Mouse (Mus musculus) heart, embryonic 12.5 days (tissue): Measurements from ENCODE around the gene Sis. TPM values are rescaled to one million over a fixed set of nuclear protein-coding genes. Genes with fewer than 3 reads are reported as not detected.

Experiments
- ATAC-seq: fragments of 200-750 bp; cut with Nextera tagmentation; 2 replicates; pipeline ENCODE4 v1.8.0; 2017; ENCODE audit warnings: moderate TSS enrichment, moderate library complexity; ENCODE audit not compliant: insufficient number of reproducible peaks, low FRiP score
- H3K27ac ChIP-seq: fragments of 300-500 bp; sonication (generic); 2 replicates; pipeline ENCODE4 v1.5.1; 2016; ENCODE audit warnings: mild to moderate bottlenecking, moderate library complexity; ENCODE audit not compliant: poor library complexity, severe bottlenecking
- H3K27me3 ChIP-seq: fragments of 300-500 bp; sonication (generic); replicated peaks from 2 replicates; pipeline ENCODE4 v1.6.1; 2016; ENCODE audit warnings: mild to moderate bottlenecking, moderate library complexity
- H3K36me3 ChIP-seq: fragments of 300-500 bp; sonication (generic); 2 replicates; pipeline ENCODE4 v1.6.1; 2016; ENCODE audit warnings: mild to moderate bottlenecking, moderate library complexity
- H3K4me1 ChIP-seq: fragments of 300-500 bp; sonication (generic); replicated peaks from 2 replicates; pipeline ENCODE4 v1.6.1; 2016; ENCODE audit warnings: mild to moderate bottlenecking
- H3K4me2 ChIP-seq: fragments of 300-500 bp; sonication (generic); 2 replicates; pipeline ENCODE4 v1.6.1; 2016; ENCODE audit warnings: mild to moderate bottlenecking, moderate library complexity
- H3K4me3 ChIP-seq: fragments of 300-500 bp; sonication (generic); 2 replicates; pipeline ENCODE4 v1.5.1; 2016; ENCODE audit warnings: mild to moderate bottlenecking
- H3K9ac ChIP-seq: fragments of 300-500 bp; sonication (generic); 2 replicates; pipeline ENCODE4 v1.6.1; 2016; ENCODE audit warnings: mild to moderate bottlenecking, moderate library complexity
- H3K9me3 ChIP-seq: fragments of 300-500 bp; sonication (generic); replicated peaks from 2 replicates; pipeline ENCODE4 v1.6.1; 2016; ENCODE audit warnings: mild to moderate bottlenecking, moderate library complexity
- WGBS: fragments of 180-500 bp; shearing (Covaris S2); methylation state at CpG from one replicate; pipeline ENCODE4 v1.1.7; 2016; 5-methylcytosine and 5-hydroxymethylcytosine counted together
- polyA plus RNA-seq: library from polyadenylated mRNA; unstranded; fragments of >200 nt; fragmentation: Nextera tagmentation; extraction: Ambion mirVana; gene quantifications from 2 replicates; pipeline ENCODE4 v1.2.1, GENCODE M21; 2016

Sis gene
- polyA plus RNA-seq, result not detected in 2 replicates

GRCm38 (mm10) chr3:72967675-72968074 lies at the start of gene Sis:
TSS of gene Sis (minus strand) at chr3:72967863.
- H3K9me3 ChIP-seq, result no peaks in the 10 kb centered on the region
- no peaks in the 10 kb centered on the region for H3K36me3 ChIP-seq
- no peak within 1 kb of the TSS for H3K9ac ChIP-seq
- H3K27me3 ChIP-seq, result no peaks in the 10 kb centered on the region
- H3K27ac ChIP-seq, result no peak within 1 kb of the TSS
- H3K4me2 ChIP-seq, result no peak within 1 kb of the TSS
- ATAC-seq, result no peak
- no peak within 1 kb of the TSS for H3K4me3 ChIP-seq
- no peaks in the 10 kb centered on the region for H3K4me1 ChIP-seq

- Histone ChIP-seq H3K27me3 (no peaks in the 10 kb centered on the region), H3K4me2 (no peak overlapping the region), H3K4me3 (no peak overlapping the region), H3K4me1 (no peaks in the 10 kb centered on the region), H3K9me3 (no peaks in the 10 kb centered on the region), H3K27ac (no peak overlapping the region), H3K36me3 (no peaks in the 10 kb centered on the region), H3K9ac (no peak overlapping the region)
- 15% methylated on average over 6 of the region's 6 CpGs for WGBS
- no peak for ATAC-seq
Measured at GRCm38 (mm10) chr3:73006045-73006444, 38.4 kb upstream of the Sis start.

DNA sequence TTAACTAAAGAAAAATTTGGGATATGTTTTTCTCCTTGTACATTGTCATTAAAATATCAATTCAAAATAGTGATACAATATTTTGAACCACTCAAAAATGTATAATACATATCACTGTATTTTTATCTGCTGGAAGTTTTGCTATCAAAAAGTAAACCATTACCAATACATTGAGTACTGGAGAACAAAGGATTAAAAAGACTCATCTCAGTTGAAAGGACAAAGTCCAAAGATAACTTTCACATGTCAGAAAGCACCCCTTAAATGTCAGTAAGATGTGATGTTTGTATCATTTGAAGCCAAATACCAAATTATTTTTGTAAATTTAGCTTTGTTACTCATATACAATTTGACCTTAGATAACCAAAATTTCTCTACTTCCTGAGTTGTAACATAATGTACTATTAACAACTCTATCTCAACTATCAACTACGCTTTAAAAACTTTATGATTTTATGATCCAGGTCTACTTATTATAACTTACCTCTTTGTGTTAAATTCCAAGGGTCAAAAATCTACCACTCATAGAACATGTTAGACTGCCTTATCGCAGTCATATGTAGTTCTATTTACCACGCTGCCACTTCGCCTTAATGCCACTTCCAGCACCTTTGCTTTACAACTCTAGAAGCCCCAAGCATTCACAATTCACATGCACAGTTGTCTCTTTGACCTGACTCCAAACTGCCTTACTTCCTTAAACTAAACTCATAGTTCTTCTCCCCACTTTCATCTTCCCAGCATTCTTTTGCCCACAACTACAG lies 35.5 kb upstream of the Sis start:
- no peak overlapping the region for H3K4me3 ChIP-seq
- H3K9me3 ChIP-seq, result no peaks in the 10 kb centered on the region

GRCm38 (mm10) chr3:72997517-72997916 lies 29.9 kb upstream of the Sis start:
- Histone ChIP-seq H3K27ac (no peak overlapping the region), H3K27me3 (no peaks in the 10 kb centered on the region), H3K4me2 (no peak overlapping the region), H3K4me3 (no peak overlapping the region), H3K9me3 (no peaks in the 10 kb centered on the region), H3K9ac (no peak overlapping the region), H3K36me3 (no peaks in the 10 kb centered on the region), H3K4me1 (no peaks in the 10 kb centered on the region)
- 67% methylated on average over 4 of the region's 4 CpGs for WGBS
- ATAC-seq, result no peak

More for the DNA sequence above, 35.5 kb upstream of the Sis start:
- H3K4me2 ChIP-seq, result no peak overlapping the region
- ATAC-seq, result no peak
- H3K4me1 ChIP-seq, result no peaks in the 10 kb centered on the region
- H3K27me3 ChIP-seq, result no peaks in the 10 kb centered on the region
- no peak overlapping the region for H3K27ac ChIP-seq
- no peak overlapping the region for H3K9ac ChIP-seq
- 83% methylated on average over 4 of the region's 4 CpGs for WGBS
- H3K36me3 ChIP-seq, result no peaks in the 10 kb centered on the region

DNA sequence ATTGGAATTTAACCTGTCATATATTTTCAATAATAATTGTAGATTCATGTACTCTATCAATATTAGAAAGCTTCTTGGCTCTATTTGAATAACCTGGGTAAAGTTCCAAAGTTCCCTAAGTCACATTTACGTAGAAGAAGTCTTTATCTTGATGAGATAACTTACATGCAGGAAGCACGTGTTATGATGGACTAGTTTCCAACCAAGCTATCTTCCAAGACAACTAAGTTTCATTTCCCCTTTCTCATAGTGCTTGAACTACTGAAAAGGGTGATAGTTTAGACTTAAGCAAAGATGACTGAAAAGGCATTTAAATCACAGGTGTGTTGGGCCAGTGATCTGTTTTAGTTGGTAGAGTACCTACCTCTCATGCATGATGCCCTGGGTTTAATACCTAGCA lies 23.3 kb upstream of the Sis start:
- no peak overlapping the region for H3K9ac ChIP-seq
- no peaks in the 10 kb centered on the region for H3K27me3 ChIP-seq
- H3K27ac ChIP-seq, result no peak overlapping the region
- ATAC-seq, result no peak
- no peaks in the 10 kb centered on the region for H3K4me1 ChIP-seq
- H3K4me2 ChIP-seq, result no peak overlapping the region
- no peak overlapping the region for H3K4me3 ChIP-seq
- 55% methylated on average over 2 of the region's 2 CpGs for WGBS
- H3K9me3 ChIP-seq, result no peaks in the 10 kb centered on the region
- no peaks in the 10 kb centered on the region for H3K36me3 ChIP-seq

- Histone ChIP-seq H3K4me3 (no peak overlapping the region), H3K27me3 (no peaks in the 10 kb centered on the region), H3K4me2 (no peak overlapping the region), H3K27ac (no peak overlapping the region), H3K9ac (no peak overlapping the region), H3K4me1 (no peaks in the 10 kb centered on the region), H3K9me3 (no peaks in the 10 kb centered on the region), H3K36me3 (no peaks in the 10 kb centered on the region)
- no peak for ATAC-seq
- WGBS, result 63% methylated on average over 3 of the region's 3 CpGs
Measured at GRCm38 (mm10) chr3:72976602-72977001, 8.9 kb upstream of the Sis start.

DNA sequence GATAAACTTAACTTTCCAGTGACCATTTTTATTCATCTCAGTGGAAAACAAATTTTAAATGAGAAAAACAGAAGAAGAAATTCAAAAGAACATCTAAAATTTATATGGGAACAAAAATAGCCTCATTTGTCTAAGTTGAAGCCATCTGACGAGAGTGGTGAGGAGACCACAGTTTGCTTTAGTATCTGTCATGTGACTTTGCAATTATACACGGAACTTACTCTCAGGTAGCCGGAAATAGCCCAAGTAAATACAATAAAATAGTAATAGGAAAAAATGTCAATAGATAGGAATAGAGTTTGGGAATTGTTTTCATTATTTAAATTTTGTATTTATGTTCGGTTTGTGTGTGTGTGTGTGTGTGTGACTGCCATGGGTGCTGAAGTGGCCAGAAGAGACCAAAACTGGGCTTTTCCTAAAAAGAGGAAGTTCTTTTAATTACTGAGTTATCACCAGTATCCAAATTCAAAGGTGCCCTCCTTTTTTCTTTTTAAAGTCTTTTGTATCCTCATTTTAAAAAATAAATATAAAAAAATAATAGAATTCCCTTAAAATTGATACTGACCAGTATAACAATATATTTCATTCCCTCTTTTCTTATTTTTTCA lies 48.6 kb downstream of the Sis start:
- 80% methylated on average over 4 of the region's 4 CpGs for WGBS
- Histone ChIP-seq H3K27ac (no peak overlapping the region), H3K36me3 (no peaks in the 10 kb centered on the region), H3K4me3 (no peak overlapping the region), H3K27me3 (no peaks in the 10 kb centered on the region), H3K4me2 (no peak overlapping the region), H3K9me3 (no peaks in the 10 kb centered on the region), H3K4me1 (no peaks in the 10 kb centered on the region), H3K9ac (no peak overlapping the region)
- no peak for ATAC-seq

GRCm38 (mm10) chr3:72882501-72882900 lies 85.2 kb downstream of the Sis start:
- H3K27me3 ChIP-seq, result no peaks in the 10 kb centered on the region
- no peaks in the 10 kb centered on the region for H3K4me1 ChIP-seq
- ATAC-seq, result no peak
- no peaks in the 10 kb centered on the region for H3K36me3 ChIP-seq
- no peak overlapping the region for H3K27ac ChIP-seq
- H3K9ac ChIP-seq, result no peak overlapping the region
- H3K4me2 ChIP-seq, result no peak overlapping the region
- WGBS, result 78% methylated on average over 1 of the region's 1 CpGs
- H3K4me3 ChIP-seq, result no peak overlapping the region
- H3K9me3 ChIP-seq, result no peaks in the 10 kb centered on the region

DNA sequence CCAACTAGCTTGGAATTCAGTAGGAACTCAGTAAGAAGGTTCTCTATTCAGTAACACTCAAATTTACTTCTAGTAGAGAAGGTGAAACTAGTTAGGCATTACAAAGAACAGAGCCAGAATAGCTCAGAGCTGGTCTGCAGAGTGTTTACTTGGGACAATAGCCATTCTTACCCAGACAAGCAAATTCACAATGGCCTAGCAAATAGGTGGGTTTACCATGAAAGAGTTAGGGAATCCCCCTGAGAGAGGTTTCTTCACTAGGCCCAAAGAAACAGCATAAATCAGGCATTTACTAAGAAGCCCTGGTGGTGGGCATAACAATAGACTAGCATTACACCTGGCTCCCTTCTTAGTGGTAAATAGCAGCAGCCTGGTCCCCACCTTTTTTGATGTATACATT lies 99.5 kb downstream of the Sis start:
- Histone ChIP-seq H3K36me3 (no peaks in the 10 kb centered on the region), H3K27me3 (no peaks in the 10 kb centered on the region), H3K4me2 (no peak overlapping the region), H3K4me1 (no peaks in the 10 kb centered on the region), H3K27ac (no peak overlapping the region), H3K9ac (no peak overlapping the region), H3K9me3 (peaks cover 3% of the 10 kb centered on the region; the same call in 1 of the 2 replicates), H3K4me3 (no peak overlapping the region)
- no peak for ATAC-seq

GRCm38 (mm10) chr3:72858738-72859137 lies 108.9 kb downstream of the Sis start:
- no peaks in the 10 kb centered on the region for H3K36me3 ChIP-seq
- 80% methylated on average over 3 of the region's 3 CpGs for WGBS
- H3K4me3 ChIP-seq, result no peak overlapping the region
- H3K27me3 ChIP-seq, result no peaks in the 10 kb centered on the region
- no peak overlapping the region for H3K27ac ChIP-seq
- H3K9me3 ChIP-seq, result no peaks in the 10 kb centered on the region
- ATAC-seq, result no peak
- no peak overlapping the region for H3K9ac ChIP-seq
- H3K4me1 ChIP-seq, result no peaks in the 10 kb centered on the region
- no peak overlapping the region for H3K4me2 ChIP-seq

GRCm38 (mm10) chr3:72855405-72855804 lies 112.3 kb downstream of the Sis start:
- no peak for ATAC-seq
- no peaks in the 10 kb centered on the region for H3K36me3 ChIP-seq
- H3K27me3 ChIP-seq, result no peaks in the 10 kb centered on the region
- H3K4me3 ChIP-seq, result no peak overlapping the region
- H3K4me1 ChIP-seq, result no peaks in the 10 kb centered on the region
- H3K4me2 ChIP-seq, result no peak overlapping the region
- no peaks in the 10 kb centered on the region for H3K9me3 ChIP-seq
- H3K27ac ChIP-seq, result no peak overlapping the region
- WGBS, result 80% methylated on average over 1 of the region's 1 CpGs
- no peak overlapping the region for H3K9ac ChIP-seq

DNA sequence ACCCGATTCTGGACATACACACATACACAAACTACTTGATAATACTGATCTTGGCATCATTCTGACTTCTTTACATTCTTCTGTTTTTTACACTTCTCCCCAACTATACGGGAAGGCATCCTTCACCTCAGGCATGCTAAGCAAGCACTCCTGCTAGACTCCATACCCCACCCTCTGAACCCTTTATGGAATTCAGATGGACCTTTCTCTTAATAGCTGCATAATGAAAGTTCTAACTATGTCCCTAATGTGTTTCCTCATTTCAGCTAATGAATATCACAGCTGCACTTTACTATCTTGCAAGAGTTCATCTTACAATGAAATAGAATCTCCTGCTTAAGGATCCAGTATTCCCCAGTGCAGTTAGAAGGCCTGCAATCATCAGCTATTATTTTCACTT lies 127.0 kb downstream of the Sis start:
- 77% methylated on average over 2 of the region's 2 CpGs for WGBS
- no peak for ATAC-seq

More for the DNA sequence above, 127.0 kb downstream of the Sis start:
- Histone ChIP-seq H3K27me3 (no peaks in the 10 kb centered on the region), H3K27ac (no peak overlapping the region), H3K36me3 (no peaks in the 10 kb centered on the region), H3K4me2 (no peak overlapping the region), H3K9ac (no peak overlapping the region), H3K4me1 (no peaks in the 10 kb centered on the region), H3K9me3 (no peaks in the 10 kb centered on the region), H3K4me3 (no peak overlapping the region)
